Mouse (Mus musculus) heart, adult 2 months (tissue): ENCODE measurements at regions not wholly inside any gene's neighbourhood (a gene's known extent, or its start where the extent isn't known, plus 50 kb on each side); places are given as distances from the start of the nearest gene placed in this dataset.
A peak's percentile ranks its signal among the peaks of the same experiment; 100 is the strongest.
"Not testable (repeated sequence)": the region's sequence is repeated elsewhere in the genome, so short reads cannot be mapped to it uniquely, and the experiment has no call there.

Source experiments
- DNase-seq, 2 experiments: peaks; one replicate each; pipeline ENCODE4 v3.0.0; 2021
- H3K27ac ChIP-seq: fragments of 200-600 bp; 2 replicates; pipeline ENCODE4 v1.8.1; 2022
- H3K27me3 ChIP-seq: fragments of 200-500 bp; 2 replicates; pipeline ENCODE4 v1.6.1; 2012; ENCODE audit warnings: mild to moderate bottlenecking, low read length, inconsistent platforms, mixed read lengths; ENCODE audit not compliant: control insufficient read depth, insufficient read depth
- H3K36me3 ChIP-seq: fragments of 200-500 bp; 2 replicates; pipeline ENCODE4 v1.6.1; 2012; ENCODE audit warnings: low read length, inconsistent platforms; ENCODE audit not compliant: control insufficient read depth, insufficient read depth
- H3K4me1 ChIP-seq: fragments of 200-500 bp; 2 replicates; pipeline ENCODE4 v1.6.1; 2011; ENCODE audit warnings: low read length; ENCODE audit not compliant: control insufficient read depth, insufficient read depth
- H3K4me3 ChIP-seq: fragments of 200-600 bp; 2 replicates; pipeline ENCODE4 v1.8.1; 2022
- H3K79me2 ChIP-seq: fragments of 200-500 bp; replicated peaks from 2 replicates; pipeline ENCODE4 v1.6.1; 2012; ENCODE audit warnings: mild to moderate bottlenecking, inconsistent platforms, low read length, moderate library complexity, mixed read lengths; ENCODE audit not compliant: control insufficient read depth, insufficient read depth
- H3K9ac ChIP-seq: fragments of 200-500 bp; 2 replicates; pipeline ENCODE4 v1.6.1; 2012; ENCODE audit warnings: low read depth, mild to moderate bottlenecking, control low read depth, inconsistent platforms, low read length, mixed read lengths
- CTCF ChIP-seq: fragments of 200-600 bp; IDR thresholded peaks from 2 replicates; pipeline ENCODE4 v1.8.1; 2022; ENCODE audit warnings: antibody characterized with exemption, mild to moderate bottlenecking, moderate library complexity
- EP300 ChIP-seq: fragments of 200-500 bp; IDR thresholded peaks from 2 replicates; pipeline ENCODE4 v1.6.1; 2011; ENCODE audit warnings: low read depth, low read length, control low read depth; ENCODE audit not compliant: insufficient read depth
- POLR2A ChIP-seq: fragments of 200-500 bp; IDR thresholded peaks from 2 replicates; pipeline ENCODE4 v1.6.1; 2011; ENCODE audit warnings: mild to moderate bottlenecking, low read depth, low read length, control low read depth; ENCODE audit not compliant: insufficient read depth
- WGBS: fragments of 180-500 bp; shearing (Covaris S2); methylation state at CpG from one replicate; pipeline ENCODE4 v1.1.7; 2018; 5-methylcytosine and 5-hydroxymethylcytosine counted together
- intact Hi-C: fragments of 180-260 bp; cut with DNase I; formaldehyde crosslinking; loops from one replicate; pipeline ENCODE4 v1.15.1; 2025

GRCm38 (mm10) chr6:140847165-140847564 is 118.1 kb downstream of the Gm11077 start:
- TF ChIP-seq CTCF (no peak), EP300 (no peak), POLR2A (no peak)
- Histone ChIP-seq H3K4me1 (no peaks in the 10 kb centered on the region), H3K27ac (no peak overlapping the region), H3K79me2 (no peaks in the 10 kb centered on the region), H3K36me3 (no peaks in the 10 kb centered on the region), H3K9ac (no peak overlapping the region), H3K27me3 (no peaks in the 10 kb centered on the region), H3K4me3 (no peak overlapping the region)
- no peak for DNase-seq
- intact Hi-C loops = no loop called here
- 68% methylated on average over 3 of the region's 3 CpGs for WGBS

- no peak overlapping the region for H3K27ac ChIP-seq
- TF ChIP-seq CTCF = no peak
- TF ChIP-seq EP300 = no peak
- no peak for TF ChIP-seq POLR2A
- no peak overlapping the region for H3K9ac ChIP-seq
- no peak for DNase-seq
- intact Hi-C loops = loop anchor here (10.0 kb wide), 2 partner anchors 88 to 138 kb away; no protein-coding TSS in a partner anchor
- 0 out of 2 replicates have a peak, but pooled peaks cover 2% of the 10 kb centered on the region for H3K4me1 ChIP-seq
- 83% methylated on average over 5 of the region's 5 CpGs for WGBS
- H3K27me3 ChIP-seq = no peaks in the 10 kb centered on the region
- H3K36me3 ChIP-seq = no peaks in the 10 kb centered on the region
- no peaks in the 10 kb centered on the region for H3K79me2 ChIP-seq
- H3K4me3 ChIP-seq = no peak overlapping the region
Observed at GRCm38 (mm10) chr6:140852420-140852819, 123.3 kb downstream of the Gm11077 start.

- Histone ChIP-seq H3K4me1 (0 out of 2 replicates have a peak, but pooled peaks cover 2% of the 10 kb centered on the region), H3K79me2 (no peaks in the 10 kb centered on the region), H3K27me3 (no peaks in the 10 kb centered on the region), H3K27ac (no peak overlapping the region), H3K36me3 (no peaks in the 10 kb centered on the region), H3K4me3 (no peak overlapping the region), H3K9ac (no peak overlapping the region)
- TF ChIP-seq EP300 (no peak), CTCF (peak; percentile 80)
- intact Hi-C loops = loop anchor here (10.0 kb wide), 2 partner anchors 89 to 139 kb away; no protein-coding TSS in a partner anchor
- peak in 1 of 2 experiments; percentile 27 for DNase-seq
- WGBS = 36% methylated on average over 5 of the region's 5 CpGs
Observed at GRCm38 (mm10) chr6:140853508-140853907, 124.4 kb downstream of the Gm11077 start.

- TF ChIP-seq CTCF (no peak), EP300 (no peak), POLR2A (no peak)
- H3K4me3 ChIP-seq = no peak overlapping the region
- no peaks in the 10 kb centered on the region for H3K36me3 ChIP-seq
- H3K9ac ChIP-seq = no peak overlapping the region
- DNase-seq = no peak
- 67% methylated on average over 6 of the region's 6 CpGs for WGBS
- 0 out of 2 replicates have a peak, but pooled peaks cover 2% of the 10 kb centered on the region for H3K4me1 ChIP-seq
- no peaks in the 10 kb centered on the region for H3K27me3 ChIP-seq
- no peaks in the 10 kb centered on the region for H3K79me2 ChIP-seq
- no peak overlapping the region for H3K27ac ChIP-seq
- intact Hi-C loops = loop anchor here (10.0 kb wide), 2 partner anchors 90 to 140 kb away; no protein-coding TSS in a partner anchor
Observed at GRCm38 (mm10) chr6:140854691-140855090, 125.6 kb downstream of the Gm11077 start.

GRCm38 (mm10) chr6:140856468-140857117 is 127.5 kb downstream of the Gm11077 start:
- 0 out of 2 replicates have a peak, but pooled peaks cover 2% of the 10 kb centered on the region for H3K4me1 ChIP-seq
- no peaks in the 10 kb centered on the region for H3K36me3 ChIP-seq
- no peaks in the 10 kb centered on the region for H3K79me2 ChIP-seq
- intact Hi-C loops = loop anchor here (10.0 kb wide), 2 partner anchors 92 to 142 kb away; no protein-coding TSS in a partner anchor
- H3K27me3 ChIP-seq = no peaks in the 10 kb centered on the region
- no peak for TF ChIP-seq POLR2A
- TF ChIP-seq CTCF = no peak
- no peak for TF ChIP-seq EP300
- DNase-seq = no peak
- no peak overlapping the region for H3K27ac ChIP-seq
- no peak overlapping the region for H3K9ac ChIP-seq
- 26% methylated on average over 14 of the region's 14 CpGs for WGBS
- no peak overlapping the region; the same call in 1 of the 2 replicates for H3K4me3 ChIP-seq

GRCm38 (mm10) chr6:140857118-140857746 is 128.1 kb downstream of the Gm11077 start:
- intact Hi-C loops = loop anchor here (10.0 kb wide), 2 partner anchors 92 to 142 kb away; no protein-coding TSS in a partner anchor
- Histone ChIP-seq H3K4me1 (0 out of 2 replicates have a peak, but pooled peaks cover 2% of the 10 kb centered on the region), H3K4me3 (no peak overlapping the region; the same call in 1 of the 2 replicates), H3K27ac (no peak overlapping the region), H3K27me3 (no peaks in the 10 kb centered on the region), H3K79me2 (no peaks in the 10 kb centered on the region), H3K36me3 (no peaks in the 10 kb centered on the region), H3K9ac (no peak overlapping the region)
- no peak for TF ChIP-seq CTCF
- no peak for TF ChIP-seq POLR2A
- TF ChIP-seq EP300 = no peak
- WGBS = 35% methylated on average over 18 of the region's 18 CpGs
- no peak for DNase-seq

GRCm38 (mm10) chr6:140869523-140869922 is 140.4 kb downstream of the Gm11077 start:
- intact Hi-C loops, H3K9ac ChIP-seq, H3K4me1 ChIP-seq, H3K79me2 ChIP-seq, H3K27me3 ChIP-seq, H3K4me3 ChIP-seq, H3K27ac ChIP-seq, H3K36me3 ChIP-seq, DNase-seq: not testable (repeated sequence)
- 90% methylated on average over 10 of the region's 16 CpGs for WGBS
